Mouse (Mus musculus) midbrain, embryonic 12.5 days (tissue): ENCODE data around the gene Scfd2. TPM values are rescaled to one million over a fixed set of nuclear protein-coding genes. Genes with fewer than 3 reads are reported as not detected.
A peak's percentile ranks its signal among the peaks of the same experiment; 100 is the strongest.

Experiments
- ATAC-seq: fragments of 200-750 bp; cut with Nextera tagmentation; 2 replicates; pipeline ENCODE4 v1.8.0; 2017; ENCODE audit warnings: low read depth, moderate TSS enrichment, moderate library complexity; ENCODE audit not compliant: low FRiP score
- H3K27ac ChIP-seq: fragments of 300-500 bp; sonication (generic); replicated peaks from 2 replicates; pipeline ENCODE4 v1.5.1; 2016; ENCODE audit warnings: mild to moderate bottlenecking
- H3K27me3 ChIP-seq: fragments of 300-500 bp; sonication (generic); 2 replicates; pipeline ENCODE4 v1.6.1; 2016; ENCODE audit warnings: mild to moderate bottlenecking
- H3K36me3 ChIP-seq: fragments of 300-500 bp; sonication (generic); 2 replicates; pipeline ENCODE4 v1.6.1; 2016
- H3K4me1 ChIP-seq: fragments of 300-500 bp; sonication (generic); 2 replicates; pipeline ENCODE4 v1.6.1; 2016
- H3K4me2 ChIP-seq: fragments of 300-500 bp; sonication (generic); replicated peaks from 2 replicates; pipeline ENCODE4 v1.6.1; 2016; ENCODE audit warnings: mild to moderate bottlenecking, moderate library complexity
- H3K4me3 ChIP-seq: fragments of 300-500 bp; sonication (generic); 2 replicates; pipeline ENCODE4 v1.5.1; 2016; ENCODE audit warnings: mild to moderate bottlenecking
- H3K9ac ChIP-seq: fragments of 300-500 bp; sonication (generic); replicated peaks from 2 replicates; pipeline ENCODE4 v1.6.1; 2016; ENCODE audit warnings: mild to moderate bottlenecking, moderate library complexity
- H3K9me3 ChIP-seq: fragments of 300-500 bp; sonication (generic); 2 replicates; pipeline ENCODE4 v1.6.1; 2016; ENCODE audit warnings: mild to moderate bottlenecking
- WGBS: fragments of 180-500 bp; shearing (Covaris S2); methylation state at CpG from one replicate; pipeline ENCODE4 v1.1.7; 2016; 5-methylcytosine and 5-hydroxymethylcytosine counted together
- polyA plus RNA-seq: library from polyadenylated mRNA; unstranded; fragments of >200 nt; fragmentation: Nextera tagmentation; extraction: Ambion mirVana; gene quantifications from 2 replicates; pipeline ENCODE4 v1.2.1, GENCODE M21; 2016

The Scfd2 gene
- polyA plus RNA-seq, 1 experiment from 2014 or later, result 17.7 TPM

DNA sequence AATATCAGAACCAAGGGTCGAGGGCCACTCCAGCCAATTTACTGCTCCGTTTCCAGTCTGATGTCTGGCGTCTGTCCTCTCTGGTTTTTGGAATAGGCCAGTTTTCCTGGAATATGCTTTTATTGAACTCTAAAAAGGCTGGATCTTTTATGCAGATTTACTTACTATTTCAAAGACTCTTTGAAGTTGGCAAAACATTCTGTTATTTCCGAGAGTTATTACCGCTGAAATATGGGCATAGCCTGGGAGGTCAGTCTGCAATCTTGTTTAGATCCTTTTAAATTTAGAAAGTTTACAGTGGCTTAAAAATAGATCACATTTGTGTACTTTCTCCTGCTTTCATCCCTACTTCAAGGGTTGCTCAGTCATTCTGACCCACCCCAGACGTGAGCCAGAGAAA lies 307.1 kb downstream of the Scfd2 start:
- H3K36me3 ChIP-seq, result no peaks in the 10 kb centered on the region
- WGBS, result 95% methylated on average over 6 of the region's 6 CpGs
- H3K4me1 ChIP-seq, result no peaks in the 10 kb centered on the region
- H3K4me2 ChIP-seq, result no peak overlapping the region
- no peaks in the 10 kb centered on the region for H3K9me3 ChIP-seq
- H3K27me3 ChIP-seq, result no peaks in the 10 kb centered on the region
- no peak overlapping the region for H3K27ac ChIP-seq
- no peak overlapping the region for H3K9ac ChIP-seq
- H3K4me3 ChIP-seq, result no peak overlapping the region
- ATAC-seq, result no peak

- H3K36me3 ChIP-seq, result no peaks in the 10 kb centered on the region
- H3K4me2 ChIP-seq, result no peak overlapping the region
- no peaks in the 10 kb centered on the region for H3K27me3 ChIP-seq
- no peak overlapping the region for H3K4me3 ChIP-seq
- no peak overlapping the region for H3K27ac ChIP-seq
- 82% methylated on average over 4 of the region's 4 CpGs for WGBS
- no peak overlapping the region for H3K9ac ChIP-seq
- ATAC-seq, result no peak
- peaks cover 3% of the 10 kb centered on the region; the same call in 1 of the 2 replicates for H3K4me1 ChIP-seq
- H3K9me3 ChIP-seq, result no peaks in the 10 kb centered on the region
These were observed 308.9 kb downstream of the Scfd2 start for GRCm38 (mm10) chr5:74222626-74223025.

GRCm38 (mm10) chr5:74218524-74218923 lies 313.0 kb downstream of the Scfd2 start:
- H3K9ac ChIP-seq, result no peak overlapping the region
- H3K36me3 ChIP-seq, result no peaks in the 10 kb centered on the region
- H3K27me3 ChIP-seq, result no peaks in the 10 kb centered on the region
- WGBS, result 50% methylated on average over 4 of the region's 4 CpGs
- H3K4me2 ChIP-seq, result no peak overlapping the region
- no peak overlapping the region for H3K27ac ChIP-seq
- ATAC-seq, result no peak
- H3K4me3 ChIP-seq, result no peak overlapping the region
- H3K9me3 ChIP-seq, result no peaks in the 10 kb centered on the region
- peaks cover 22% of the 10 kb centered on the region for H3K4me1 ChIP-seq

- H3K4me3 ChIP-seq, result no peak overlapping the region
- WGBS, result 14% methylated on average over 4 of the region's 4 CpGs
- peak; percentile 60 for ATAC-seq
- H3K9me3 ChIP-seq, result no peaks in the 10 kb centered on the region
- H3K36me3 ChIP-seq, result no peaks in the 10 kb centered on the region
- H3K4me2 ChIP-seq, result peak overlapping the region; percentile 39; the same call in 1 of the 2 replicates
- H3K4me1 ChIP-seq, result peaks cover 26% of the 10 kb centered on the region
- no peak overlapping the region; the same call in 1 of the 2 replicates for H3K9ac ChIP-seq
- peak overlapping the region; percentile 72; the same call in 1 of the 2 replicates for H3K27ac ChIP-seq
- no peaks in the 10 kb centered on the region for H3K27me3 ChIP-seq
These were observed 316.4 kb downstream of the Scfd2 start for GRCm38 (mm10) chr5:74215125-74215524.

DNA sequence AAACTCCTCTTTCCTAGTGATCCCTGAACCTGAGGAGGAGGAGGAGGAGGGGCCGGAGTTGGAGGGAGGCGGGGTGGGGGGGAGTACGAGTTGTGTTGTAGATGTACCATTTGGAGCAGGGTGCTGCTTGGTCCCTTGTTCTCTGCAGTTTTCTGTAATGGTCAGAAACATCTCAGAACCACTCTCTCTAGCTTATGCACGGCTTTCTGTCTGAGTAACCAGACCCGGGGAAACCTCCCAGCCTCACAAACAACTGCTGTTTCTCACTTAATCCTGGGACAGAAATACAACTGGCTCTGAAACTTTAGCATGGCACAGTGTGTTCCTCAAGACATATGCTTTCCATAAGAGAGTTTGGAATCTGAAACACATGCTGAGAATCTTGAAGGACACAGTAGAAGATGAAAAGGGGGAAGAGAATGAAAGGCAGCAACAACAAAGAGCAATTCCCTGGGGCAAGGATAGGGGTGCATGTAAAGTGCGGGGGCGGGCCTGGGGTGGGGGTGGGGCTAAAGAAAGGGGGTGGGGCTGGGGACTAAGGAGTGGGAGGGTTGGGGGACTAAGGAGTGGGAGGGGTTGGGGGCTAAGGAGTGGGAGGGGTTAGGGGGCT lies 317.0 kb downstream of the Scfd2 start:
- ATAC-seq, result peak; percentile 53
- H3K4me3 ChIP-seq, result 0 out of 2 replicates have a peak overlapping the region, but pooled peaks have one; percentile 0

DNA sequence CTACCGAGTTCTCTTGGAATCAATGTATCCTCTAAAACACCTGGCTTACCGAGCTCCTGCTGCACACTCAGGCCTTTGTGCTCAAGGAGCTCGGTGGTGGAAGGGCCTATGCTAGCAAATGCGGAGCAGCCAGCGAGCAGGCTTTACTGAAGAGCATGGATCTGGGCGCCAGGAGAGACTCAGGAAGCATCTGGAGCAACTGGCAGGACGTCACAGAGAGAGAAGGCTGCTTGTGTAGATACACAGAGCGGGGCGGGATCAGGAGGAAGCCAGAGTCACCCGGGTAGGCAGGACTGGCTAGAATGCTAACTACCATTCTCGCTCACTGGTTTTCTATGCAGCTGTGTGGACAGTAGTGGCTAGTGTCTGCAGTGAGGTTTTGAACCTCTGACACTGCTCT lies 320.2 kb downstream of the Scfd2 start:
- Histone ChIP-seq H3K4me1 (peaks cover 19% of the 10 kb centered on the region), H3K27ac (no peak overlapping the region), H3K9me3 (no peaks in the 10 kb centered on the region), H3K36me3 (no peaks in the 10 kb centered on the region), H3K27me3 (no peaks in the 10 kb centered on the region), H3K9ac (no peak overlapping the region), H3K4me2 (no peak overlapping the region), H3K4me3 (no peak overlapping the region)
- ATAC-seq, result no peak
- WGBS, result 80% methylated on average over 11 of the region's 11 CpGs

More for the DNA sequence above, 317.0 kb downstream of the Scfd2 start:
- H3K9me3 ChIP-seq, result no peaks in the 10 kb centered on the region
- H3K36me3 ChIP-seq, result no peaks in the 10 kb centered on the region
- H3K27me3 ChIP-seq, result no peaks in the 10 kb centered on the region
- H3K4me1 ChIP-seq, result peaks cover 26% of the 10 kb centered on the region
- no peak overlapping the region for H3K9ac ChIP-seq
- H3K27ac ChIP-seq, result peak overlapping the region; percentile 72
- WGBS, result 5% methylated on average over 6 of the region's 7 CpGs
- peak overlapping the region; percentile 39 for H3K4me2 ChIP-seq

DNA sequence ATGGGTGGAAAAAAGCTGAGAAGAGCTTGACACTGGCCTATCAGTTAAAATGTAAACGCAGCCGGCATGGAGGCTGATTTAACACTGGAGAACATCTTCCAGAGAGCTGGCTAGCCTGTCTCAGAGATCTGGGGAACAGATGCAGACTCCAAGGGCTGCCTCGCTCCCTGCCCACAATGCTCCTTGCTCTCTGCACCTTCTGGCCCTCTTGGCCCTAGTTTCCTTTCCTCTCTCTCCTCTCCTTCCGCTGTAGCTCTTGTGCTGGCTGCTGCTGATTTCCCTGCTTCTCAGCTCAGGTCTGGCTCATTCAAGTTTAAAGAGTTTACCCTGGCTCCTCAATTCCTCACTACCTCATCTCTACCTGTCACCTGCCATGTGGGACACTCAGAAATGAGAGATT lies 321.9 kb downstream of the Scfd2 start:
- WGBS, result 90% methylated on average over 4 of the region's 4 CpGs

GRCm38 (mm10) chr5:74208438-74208837 lies 323.1 kb downstream of the Scfd2 start:
- peaks cover 11% of the 10 kb centered on the region for H3K4me1 ChIP-seq
- H3K36me3 ChIP-seq, result no peaks in the 10 kb centered on the region
- no peak overlapping the region for H3K4me2 ChIP-seq
- no peak overlapping the region for H3K9ac ChIP-seq
- H3K9me3 ChIP-seq, result no peaks in the 10 kb centered on the region
- H3K27me3 ChIP-seq, result no peaks in the 10 kb centered on the region
- no peak overlapping the region for H3K27ac ChIP-seq
- H3K4me3 ChIP-seq, result no peak overlapping the region
- no peak for ATAC-seq
- WGBS, result 73% methylated on average over 7 of the region's 7 CpGs

More for the DNA sequence above, 321.9 kb downstream of the Scfd2 start:
- Histone ChIP-seq H3K9me3 (no peaks in the 10 kb centered on the region), H3K36me3 (no peaks in the 10 kb centered on the region), H3K27me3 (no peaks in the 10 kb centered on the region), H3K9ac (no peak overlapping the region), H3K27ac (no peak overlapping the region), H3K4me3 (no peak overlapping the region), H3K4me1 (peaks cover 16% of the 10 kb centered on the region), H3K4me2 (no peak overlapping the region)
- no peak for ATAC-seq

- WGBS, result 82% methylated on average over 3 of the region's 3 CpGs
These were observed 324.4 kb downstream of the Scfd2 start for GRCm38 (mm10) chr5:74207209-74207608.

DNA sequence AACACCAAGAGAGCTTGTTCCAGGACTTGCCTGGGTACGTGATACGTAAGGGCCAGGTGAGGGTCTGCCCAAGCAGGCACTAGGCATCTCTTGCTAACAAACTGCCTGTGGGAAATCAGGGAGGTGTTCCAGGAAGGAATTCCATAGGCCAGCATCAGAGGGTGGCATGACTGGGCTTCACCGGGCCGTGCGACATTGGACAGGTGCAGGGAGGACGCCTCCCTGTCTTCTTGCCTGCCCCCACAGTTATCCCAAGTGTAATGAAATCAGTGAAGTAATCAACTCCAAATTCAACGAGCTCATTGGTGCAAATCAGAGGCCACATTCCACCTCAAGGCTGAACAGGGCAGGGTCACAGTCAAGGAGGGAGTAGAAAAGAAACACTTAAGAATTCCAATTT lies 324.9 kb downstream of the Scfd2 start:
- no peak for ATAC-seq
- Histone ChIP-seq H3K9ac (no peak overlapping the region), H3K27me3 (no peaks in the 10 kb centered on the region), H3K9me3 (no peaks in the 10 kb centered on the region), H3K4me1 (peaks cover 11% of the 10 kb centered on the region), H3K4me2 (no peak overlapping the region), H3K4me3 (no peak overlapping the region), H3K36me3 (no peaks in the 10 kb centered on the region), H3K27ac (no peak overlapping the region)
- 88% methylated on average over 7 of the region's 7 CpGs for WGBS

More at GRCm38 (mm10) chr5:74207209-74207608, 324.4 kb downstream of the Scfd2 start:
- H3K9me3 ChIP-seq, result no peaks in the 10 kb centered on the region
- peaks cover 11% of the 10 kb centered on the region for H3K4me1 ChIP-seq
- H3K9ac ChIP-seq, result no peak overlapping the region
- no peak for ATAC-seq
- no peaks in the 10 kb centered on the region for H3K27me3 ChIP-seq
- H3K4me2 ChIP-seq, result no peak overlapping the region
- H3K27ac ChIP-seq, result no peak overlapping the region
- no peak overlapping the region for H3K4me3 ChIP-seq
- H3K36me3 ChIP-seq, result no peaks in the 10 kb centered on the region

DNA sequence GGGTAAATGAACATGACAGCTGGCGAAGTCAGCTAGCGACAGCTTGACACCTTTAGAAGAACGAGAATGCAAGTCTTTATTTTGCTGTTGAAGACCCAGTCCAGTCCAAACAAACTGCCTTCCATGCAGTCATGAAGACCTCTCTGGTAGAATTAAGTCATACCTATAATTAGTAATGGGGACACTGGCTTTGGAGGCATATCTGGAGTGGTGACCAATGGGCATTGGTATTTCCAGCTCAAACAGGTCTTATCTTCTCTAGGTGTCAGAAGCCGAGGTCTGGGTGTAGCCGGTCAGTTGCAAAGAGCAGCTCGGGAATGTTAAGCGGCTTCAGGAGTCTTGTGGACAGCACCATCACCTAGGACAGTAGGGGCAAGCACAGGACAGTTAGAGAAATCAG lies 325.5 kb downstream of the Scfd2 start:
- H3K4me2 ChIP-seq, result no peak overlapping the region
- no peaks in the 10 kb centered on the region for H3K36me3 ChIP-seq
- 90% methylated on average over 7 of the region's 7 CpGs for WGBS
- no peak overlapping the region for H3K27ac ChIP-seq
- peaks cover 11% of the 10 kb centered on the region for H3K4me1 ChIP-seq
- H3K27me3 ChIP-seq, result no peaks in the 10 kb centered on the region
- H3K9me3 ChIP-seq, result no peaks in the 10 kb centered on the region
- no peak for ATAC-seq
- no peak overlapping the region for H3K4me3 ChIP-seq
- no peak overlapping the region for H3K9ac ChIP-seq

GRCm38 (mm10) chr5:74205509-74205908 lies 326.1 kb downstream of the Scfd2 start:
- Histone ChIP-seq H3K27ac (no peak overlapping the region), H3K4me3 (no peak overlapping the region), H3K4me2 (no peak overlapping the region), H3K27me3 (no peaks in the 10 kb centered on the region), H3K36me3 (no peaks in the 10 kb centered on the region), H3K9me3 (no peaks in the 10 kb centered on the region), H3K4me1 (peaks cover 9% of the 10 kb centered on the region), H3K9ac (no peak overlapping the region)
- no peak for ATAC-seq
- WGBS, result 42% methylated on average over 8 of the region's 8 CpGs

DNA sequence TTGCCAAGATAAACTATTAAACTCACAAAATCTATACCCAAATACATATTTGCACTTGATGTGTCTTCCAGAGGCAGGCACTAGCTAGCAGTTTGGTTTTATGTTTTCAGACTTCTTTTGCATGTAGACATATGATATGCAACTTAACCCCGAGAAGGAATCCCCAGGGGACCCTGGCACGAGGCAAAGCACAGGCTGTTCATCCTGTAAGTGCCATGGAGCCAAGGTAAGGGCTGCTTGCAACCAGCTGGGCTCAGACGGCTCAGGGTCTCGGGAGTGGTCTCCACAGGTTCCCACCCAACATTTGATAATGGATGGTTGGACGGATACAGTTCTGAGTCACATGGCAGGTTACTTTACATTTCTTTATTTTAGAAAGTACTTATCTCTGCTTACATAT lies 327.1 kb downstream of the Scfd2 start:
- no peak for ATAC-seq
- Histone ChIP-seq H3K36me3 (peaks cover 5% of the 10 kb centered on the region; the same call in 1 of the 2 replicates), H3K27me3 (no peaks in the 10 kb centered on the region), H3K4me3 (no peak overlapping the region), H3K4me2 (no peak overlapping the region), H3K4me1 (peaks cover 6% of the 10 kb centered on the region), H3K27ac (no peak overlapping the region), H3K9ac (no peak overlapping the region), H3K9me3 (no peaks in the 10 kb centered on the region)
- 75% methylated on average over 5 of the region's 5 CpGs for WGBS
